Mouse (Mus musculus) limb, embryonic 14.5 days (tissue): ENCODE data around the gene Trpm5. TPM values are rescaled to one million over a fixed set of nuclear protein-coding genes. Genes with fewer than 3 reads are reported as not detected.

Experiments
- ATAC-seq: fragments of 200-750 bp; cut with Nextera tagmentation; 2 replicates; pipeline ENCODE4 v1.8.0; 2017; ENCODE audit warnings: low read depth, moderate number of reproducible peaks, moderate TSS enrichment; ENCODE audit not compliant: low FRiP score
- DNase-seq: peaks from one replicate; pipeline ENCODE4 v3.0.0-alpha.2; 2015; ENCODE audit warnings: low spot score
- H3K27ac ChIP-seq: fragments of 300-500 bp; sonication (generic); replicated peaks from 2 replicates; pipeline ENCODE4 v1.5.1; 2014; ENCODE audit warnings: low read depth, mild to moderate bottlenecking, low read length, moderate library complexity, mixed read lengths
- H3K27me3 ChIP-seq: fragments of 300-500 bp; sonication (generic); 2 replicates; pipeline ENCODE4 v1.6.1; 2014; ENCODE audit warnings: low read length, mixed read lengths; ENCODE audit not compliant: control insufficient read depth, insufficient read depth
- H3K36me3 ChIP-seq: fragments of 300-500 bp; sonication (generic); 2 replicates; pipeline ENCODE4 v1.6.1; 2014; ENCODE audit warnings: mild to moderate bottlenecking, low read length, moderate library complexity, mixed read lengths; ENCODE audit not compliant: control insufficient read depth, insufficient read depth
- H3K4me1 ChIP-seq: fragments of 300-500 bp; sonication (generic); 2 replicates; pipeline ENCODE4 v1.6.1; 2014; ENCODE audit warnings: antibody characterized with exemption, low read length, mixed read lengths; ENCODE audit not compliant: control insufficient read depth, insufficient read depth
- H3K4me2 ChIP-seq: fragments of 300-500 bp; sonication (generic); replicated peaks from 2 replicates; pipeline ENCODE4 v1.6.1; 2014; ENCODE audit warnings: low read depth, mild to moderate bottlenecking, low read length, moderate library complexity; ENCODE audit not compliant: severe bottlenecking
- H3K4me3 ChIP-seq: fragments of 300-500 bp; sonication (generic); replicated peaks from 2 replicates; pipeline ENCODE4 v1.5.1; 2014; ENCODE audit warnings: low read length
- H3K9ac ChIP-seq: fragments of 300-500 bp; sonication (generic); 2 replicates; pipeline ENCODE4 v1.6.1; 2014; ENCODE audit warnings: mild to moderate bottlenecking, low read depth, low read length, moderate library complexity; ENCODE audit not compliant: severe bottlenecking
- H3K9me3 ChIP-seq: fragments of 300-500 bp; sonication (generic); 2 replicates; pipeline ENCODE4 v1.6.1; 2016; ENCODE audit warnings: low read length; ENCODE audit not compliant: control insufficient read depth
- POLR2A ChIP-seq: fragments of 200-500 bp; IDR thresholded peaks from 2 replicates; pipeline ENCODE4 v1.8.0; 2012; ENCODE audit warnings: inconsistent platforms, mild to moderate bottlenecking, moderate library complexity, borderline replicate concordance; ENCODE audit not compliant: insufficient read depth, insufficient read length; ENCODE audit errors: extremely low read depth
- WGBS: fragments of 180-500 bp; shearing (Covaris S2); extraction: QIAGEN DNeasy Blood & Tissue Kit; methylation state at CpG from one replicate; pipeline ENCODE4 v1.1.7; 2014; 5-methylcytosine and 5-hydroxymethylcytosine counted together
- polyA plus RNA-seq, 2 experiments: library from polyadenylated mRNA; depleted of rRNA in 1 of 2; stranded (reverse) in 1 of 2; unstranded in 1 of 2; fragments of >200 nt; fragmentation: Nextera tagmentation in 1 of 2; extraction: Ambion mirVana in 1 of 2; gene quantifications; 2 replicates each; pipeline versions ENCODE4 v1.2.1 to v1.2.3; 2012 to 2014

Trpm5 gene
- polyA plus RNA-seq, 2 experiments = 24.1 to 63.4 TPM

DNA sequence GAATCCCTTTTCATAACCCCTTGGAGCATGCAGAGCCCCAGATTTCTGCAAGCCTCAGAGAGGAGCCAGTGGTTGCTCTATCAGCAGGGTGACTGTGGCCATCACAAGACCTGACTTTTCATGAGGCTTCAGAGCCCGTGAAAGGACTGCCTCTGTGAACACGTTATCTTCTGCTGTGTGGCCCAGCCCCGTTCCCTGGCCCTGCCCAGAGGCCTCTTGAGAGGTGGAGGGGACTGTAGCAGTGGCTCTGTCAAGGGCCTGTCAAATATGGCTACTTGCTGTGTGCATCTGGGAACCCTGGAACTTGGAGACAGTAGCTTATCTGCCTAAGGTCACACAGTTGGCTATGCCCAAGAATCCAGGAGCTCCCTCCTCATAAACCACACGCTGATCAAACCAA is 17.3 kb upstream of the Trpm5 start:
- WGBS = 72% methylated on average over 4 of the region's 4 CpGs
- DNase-seq = no peak
- H3K27me3 ChIP-seq = peaks cover 25% of the 10 kb centered on the region
- peaks cover 2% of the 10 kb centered on the region; the same call in 1 of the 2 replicates for H3K4me1 ChIP-seq
- H3K4me2 ChIP-seq = no peak overlapping the region
- H3K9ac ChIP-seq = no peak overlapping the region
- no peaks in the 10 kb centered on the region for H3K36me3 ChIP-seq
- TF ChIP-seq POLR2A = no peak
- H3K9me3 ChIP-seq = 0 out of 2 replicates have a peak, but pooled peaks cover 7% of the 10 kb centered on the region
- no peak overlapping the region for H3K4me3 ChIP-seq
- ATAC-seq = no peak
- H3K27ac ChIP-seq = no peak overlapping the region

DNA sequence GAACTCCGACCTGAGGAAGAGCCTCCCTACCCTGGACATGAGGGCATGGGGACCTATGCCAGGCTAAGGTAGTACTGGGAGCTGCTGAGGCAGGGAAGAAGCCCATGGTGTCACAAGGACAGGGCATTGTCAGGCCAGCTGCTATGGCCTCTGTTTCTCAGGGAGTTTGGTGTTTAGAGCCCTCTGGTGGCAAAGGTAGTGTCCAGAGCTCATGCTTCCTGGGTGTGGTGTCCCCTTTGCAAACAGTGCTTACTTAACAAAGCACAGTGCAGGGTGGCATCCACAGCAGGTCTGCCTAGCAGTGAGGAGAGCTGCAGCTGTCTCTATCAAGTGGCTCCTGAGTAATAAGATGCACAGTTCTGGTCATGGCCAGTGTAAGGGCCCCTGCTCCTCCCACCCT is 16.4 kb upstream of the Trpm5 start:
- Histone ChIP-seq H3K4me3 (no peak overlapping the region), H3K27ac (no peak overlapping the region), H3K4me1 (peaks cover 2% of the 10 kb centered on the region; the same call in 1 of the 2 replicates), H3K27me3 (peaks cover 34% of the 10 kb centered on the region), H3K4me2 (no peak overlapping the region), H3K9me3 (0 out of 2 replicates have a peak, but pooled peaks cover 7% of the 10 kb centered on the region), H3K9ac (no peak overlapping the region), H3K36me3 (no peaks in the 10 kb centered on the region)
- WGBS = 71% methylated on average over 1 of the region's 1 CpGs
- DNase-seq (no peak), ATAC-seq (no peak)
- no peak for TF ChIP-seq POLR2A

DNA sequence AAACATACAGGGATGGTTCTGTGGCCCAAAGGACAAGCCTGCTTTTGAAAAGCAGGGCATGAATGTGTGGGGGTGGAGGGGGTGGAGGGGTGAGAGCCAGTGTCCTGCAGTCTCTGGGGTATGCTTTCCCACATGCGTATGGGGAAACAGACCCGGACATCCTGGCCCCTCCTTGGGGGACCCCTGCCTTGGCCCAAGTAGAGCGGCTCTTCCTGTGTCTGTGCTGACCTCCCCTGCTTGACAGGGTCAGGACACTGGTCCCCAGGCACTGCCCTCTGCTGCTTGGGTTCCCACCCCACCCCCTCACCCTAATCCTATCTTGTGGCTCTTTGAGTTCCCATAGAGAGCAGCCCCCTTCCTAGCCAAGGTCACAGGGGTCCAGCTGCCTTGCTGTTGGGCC is 15.3 kb upstream of the Trpm5 start:
- WGBS = 79% methylated on average over 3 of the region's 3 CpGs
- no peak for TF ChIP-seq POLR2A
- DNase-seq (no peak), ATAC-seq (no peak)
- H3K36me3 ChIP-seq = no peaks in the 10 kb centered on the region
- no peak overlapping the region for H3K4me2 ChIP-seq
- no peak overlapping the region for H3K4me3 ChIP-seq
- H3K27me3 ChIP-seq = peaks cover 41% of the 10 kb centered on the region
- peak overlapping the region; percentile 3; the same call in 1 of the 2 replicates for H3K9ac ChIP-seq
- H3K4me1 ChIP-seq = peaks cover 2% of the 10 kb centered on the region; the same call in 1 of the 2 replicates
- no peak overlapping the region for H3K27ac ChIP-seq
- H3K9me3 ChIP-seq = 0 out of 2 replicates have a peak, but pooled peaks cover 1% of the 10 kb centered on the region

DNA sequence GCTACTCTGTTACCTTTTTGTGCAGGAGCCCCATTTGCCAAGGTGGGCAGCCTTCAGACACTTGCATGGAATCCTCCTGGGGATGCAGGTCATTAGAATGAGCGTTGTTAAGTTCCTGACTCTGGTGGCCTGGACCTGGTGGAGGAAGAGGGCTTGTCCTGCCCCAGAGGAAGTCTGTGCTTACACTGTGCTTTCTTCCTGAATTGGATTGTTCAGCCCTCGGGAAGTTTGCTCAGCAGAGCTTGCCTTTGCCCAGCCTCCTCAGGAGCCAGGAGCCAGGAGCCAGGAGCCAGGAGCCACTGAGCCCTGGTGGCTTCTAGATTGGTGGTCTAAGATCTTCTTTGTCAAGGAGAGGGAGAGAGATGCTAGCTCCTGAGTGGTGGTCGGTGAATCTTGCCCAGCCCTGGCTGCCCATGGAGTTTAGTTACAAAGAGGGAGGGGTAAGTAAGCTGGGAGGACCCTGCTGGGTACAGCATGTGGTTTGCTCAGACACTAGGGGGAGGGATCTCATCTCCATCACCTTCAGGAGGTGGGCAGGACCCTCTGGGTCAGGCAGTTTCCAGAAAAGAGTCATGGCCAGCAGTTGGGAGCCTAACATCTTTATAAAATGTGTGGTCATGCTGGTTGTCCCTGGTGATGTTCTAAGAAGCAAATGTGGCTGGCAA is 14.7 kb upstream of the Trpm5 start:
- Histone ChIP-seq H3K4me1 (peaks cover 2% of the 10 kb centered on the region; the same call in 1 of the 2 replicates), H3K36me3 (no peaks in the 10 kb centered on the region), H3K4me3 (no peak overlapping the region), H3K27ac (no peak overlapping the region), H3K27me3 (peaks cover 47% of the 10 kb centered on the region), H3K9ac (peak overlapping the region; percentile 3; the same call in 1 of the 2 replicates), H3K4me2 (no peak overlapping the region), H3K9me3 (no peaks in the 10 kb centered on the region)
- no peak for TF ChIP-seq POLR2A
- ATAC-seq (no peak), DNase-seq (no peak)
- WGBS = 18% methylated on average over 3 of the region's 3 CpGs

DNA sequence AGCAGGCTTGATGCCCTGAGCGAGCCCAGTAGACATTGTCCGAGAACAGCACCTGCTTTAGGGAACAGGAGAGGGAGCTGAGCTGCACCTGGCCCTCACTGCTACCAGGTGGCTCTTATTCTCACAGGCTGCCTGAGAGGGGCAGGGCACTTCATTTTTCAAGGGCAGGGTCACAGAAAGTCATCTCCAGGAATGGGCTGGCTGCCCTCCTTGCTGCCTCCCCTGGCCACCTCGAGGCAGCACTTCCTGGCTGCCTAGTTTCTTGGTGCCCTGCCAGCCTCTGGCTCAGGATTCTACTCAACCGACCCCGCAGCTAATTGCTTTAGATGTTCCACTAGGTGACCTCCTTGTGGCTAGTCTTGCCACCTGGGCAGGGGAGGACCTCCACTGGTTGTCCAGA is 13.8 kb upstream of the Trpm5 start:
- no peak for TF ChIP-seq POLR2A
- ATAC-seq (no peak), DNase-seq (no peak)
- no peak overlapping the region for H3K9ac ChIP-seq
- no peaks in the 10 kb centered on the region for H3K9me3 ChIP-seq
- no peaks in the 10 kb centered on the region for H3K36me3 ChIP-seq
- H3K4me3 ChIP-seq = no peak overlapping the region
- H3K27ac ChIP-seq = no peak overlapping the region
- H3K4me1 ChIP-seq = peaks cover 2% of the 10 kb centered on the region; the same call in 1 of the 2 replicates
- H3K4me2 ChIP-seq = no peak overlapping the region
- 32% methylated on average over 3 of the region's 5 CpGs for WGBS
- peaks cover 47% of the 10 kb centered on the region for H3K27me3 ChIP-seq
